In the genomic region with DNA sequence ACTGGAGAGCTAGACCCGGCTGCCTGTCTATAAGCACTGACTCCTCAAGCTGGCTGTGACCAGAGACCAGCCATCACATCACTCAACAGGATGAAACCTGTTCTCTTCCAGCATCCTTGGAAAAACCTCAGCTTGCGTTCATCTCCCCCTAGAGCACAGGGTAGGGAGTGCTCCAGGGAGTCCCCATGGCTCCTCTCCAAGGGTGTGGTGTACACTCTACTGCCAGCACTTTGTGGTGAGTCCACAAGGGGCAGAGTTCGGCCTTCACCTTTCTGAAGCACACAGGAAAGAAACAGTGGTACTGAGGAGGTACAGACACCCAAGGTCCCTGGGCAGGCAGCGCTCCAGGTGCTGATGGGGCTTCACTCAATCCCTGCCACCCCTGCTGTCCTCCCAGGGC, we compare ENCODE assay signal across 10 mouse cellular contexts. TPM values are rescaled to one million over a fixed set of nuclear protein-coding genes. Genes with fewer than 3 reads are reported as not detected.
DNase-seq lines count a peak whose midpoint lies in the region; ATAC-seq and TF ChIP-seq lines count a peak whose summit lies in the region.
"Had no signal": no experiment of that assay in that cellular context is flagged by ENCODE, and none has a peak within 500 bp of the region (broad histone marks: within the 10 kb centered on the region; RNA-seq: fewer than 3 reads in every experiment).

No protein-coding gene starts in this region.

- no peaks in the 10 kb centered on the region for H3K9me3 ChIP-seq in heart, embryonic 10.5 days
- H3K9me3 ChIP-seq: limb, embryonic 13.5 days had no signal

- no peak overlapping the region for H3K27ac ChIP-seq in heart, adult 2 months
- no peak overlapping the region for H3K27ac ChIP-seq in heart, embryonic 10.5 days
- H3K27ac ChIP-seq: limb, embryonic 13.5 days had no signal

- TF ChIP-seq EP300 in heart, adult 2 months (IDR thresholded peaks at IDR 0.05; ENCODE audit: insufficient read depth, low read depth, low read length) = no peak

- no peak for TF ChIP-seq POLR2A in heart, adult 2 months (IDR thresholded peaks at IDR 0.05; ENCODE audit: insufficient read depth, low read depth, low read length)

- no peaks in the 10 kb centered on the region for H3K36me3 ChIP-seq in heart, adult 2 months (ENCODE audit: control insufficient read depth, insufficient read depth, low read length)
- no peaks in the 10 kb centered on the region for H3K36me3 ChIP-seq in heart, embryonic 10.5 days
- H3K36me3 ChIP-seq: limb, embryonic 13.5 days had no signal

- no peaks in the 10 kb centered on the region for H3K4me1 ChIP-seq in heart, adult 2 months (ENCODE audit: control insufficient read depth, insufficient read depth, low read length)
- peaks cover 23% of the 10 kb centered on the region for H3K4me1 ChIP-seq in heart, embryonic 10.5 days

- intact Hi-C loops in heart, adult 2 months (cut with DNase I) = no loop called here
- intact Hi-C loops in gastrocnemius, postnatal 36 days (cut with DNase I) = no loop called here

- H3K9ac ChIP-seq in heart, adult 2 months (ENCODE audit: low read depth, low read length) = no peak overlapping the region
- H3K9ac ChIP-seq: limb, embryonic 13.5 days had no signal

- ATAC-seq in megakaryocyte progenitor cell, adult 5-6 weeks (replicated peaks; ENCODE audit: poor library complexity) = peak; percentile 70
- no peak for ATAC-seq in cerebellum, adult (ENCODE audit: insufficient number of reproducible peaks, low FRiP score, low TSS enrichment)

- DNase-seq in heart, adult 2 months = no peak
- DNase-seq in heart, embryonic 10.5 days (ENCODE audit: low spot score) = no peak
- peak; percentile 18 for DNase-seq in ovary, postnatal 14 days (ENCODE audit: low spot score)
- DNase-seq in ovary, postnatal 10 days (ENCODE audit: low spot score) = no peak
- DNase-seq in adrenal gland, postnatal 14 days = peak; percentile 56
- no peak for DNase-seq in gastrocnemius, postnatal 36 days
- DNase-seq: cerebellum, adult 9-10 months had no signal

- no peaks in the 10 kb centered on the region for H3K27me3 ChIP-seq in heart, adult 2 months (ENCODE audit: control insufficient read depth, insufficient read depth, low read length)
- H3K27me3 ChIP-seq in heart, embryonic 10.5 days (ENCODE audit: insufficient read depth, poor library complexity, severe bottlenecking) = peaks cover 39% of the 10 kb centered on the region
- H3K27me3 ChIP-seq: limb, embryonic 13.5 days had no signal

- no peak overlapping the region for H3K4me3 ChIP-seq in heart, adult 2 months
- no peak overlapping the region for H3K4me3 ChIP-seq in heart, embryonic 10.5 days
- H3K4me3 ChIP-seq: limb, embryonic 13.5 days had no signal

- H3K79me2 ChIP-seq in heart, adult 2 months (replicated peaks; ENCODE audit: control insufficient read depth, insufficient read depth, low read length) = no peaks in the 10 kb centered on the region

- 70% methylated on average over 4 of the region's 4 CpGs for WGBS in heart, adult 2 months
- 74% methylated on average over 4 of the region's 4 CpGs for WGBS in heart, embryonic 10.5 days

- peak; percentile 16 for TF ChIP-seq CTCF in heart, adult 2 months (IDR thresholded peaks at IDR 0.05)

RNA-seq across cellular contexts. Expression of gene Cttn, which starts 55.0 kb away (rescaled TPM):
- 10 to 100 TPM; 26.9 to 32.9 TPM for total RNA-seq in heart, adult 2 months (2021)
- polyA plus RNA-seq in heart, adult 2 months (2012; rRNA removed) = 33.9 and 41.1 TPM in 2 replicates
- 168 and 174 TPM in 2 replicates for polyA plus RNA-seq in heart, embryonic 10.5 days (2016; fragmentation: Nextera tagmentation; extraction: Ambion mirVana)
- total RNA-seq in adrenal gland, postnatal 14 days (2021) = 127 and 136 TPM in 2 replicates
- total RNA-seq in megakaryocyte progenitor cell, adult 5-6 weeks (2015) = 0.73 and 3.1 TPM in 2 replicates
- total RNA-seq in megakaryocyte progenitor cell, adult 5-6 weeks (2017) = 7.9 and 13.0 TPM in 2 replicates
- total RNA-seq in gastrocnemius, postnatal 36 days (2021) = 10 to 100 TPM; 15.7 to 17.9 TPM

Comparison
In these comparisons a context has a peak if more than half of its experiments do, and no peak if none do; other contexts are left out.
1. DNase-seq: peak in ovary, postnatal 14 days (single experiment) and adrenal gland, postnatal 14 days (single experiment); none in heart, adult 2 months (0 of 2), heart, embryonic 10.5 days (single experiment), ovary, postnatal 10 days (single experiment) and gastrocnemius, postnatal 36 days (0 of 2).